Mouse (Mus musculus) fat pad, adult 2 months (tissue): ENCODE measurements at regions not wholly inside any gene's neighbourhood (a gene's known extent, or its start where the extent isn't known, plus 50 kb on each side); places are given as distances from the start of the nearest gene placed in this dataset.

Experiments
- DNase-seq: peaks from one replicate; pipeline ENCODE4 v3.0.0-alpha.2; 2011; ENCODE audit warnings: low read depth, low spot score; ENCODE audit errors: extremely low read depth

GRCm38 (mm10) chr9:63043304-63043703, 55.6 kb upstream of the Pias1 start:
- no peak for DNase-seq

GRCm38 (mm10) chr9:63038031-63038430, 50.3 kb upstream of the Pias1 start:
- DNase-seq: no peak
